Mouse (Mus musculus) liver, embryonic 15.5 days (tissue): ENCODE data around the gene Cln6. TPM values are rescaled to one million over a fixed set of nuclear protein-coding genes. Genes with fewer than 3 reads are reported as not detected.
"Not testable (repeated sequence)": the region's sequence is repeated elsewhere in the genome, so short reads cannot be mapped to it uniquely, and the experiment has no call there.

ENCODE experiments used
- ATAC-seq: fragments of 200-750 bp; cut with Nextera tagmentation; 2 replicates; pipeline ENCODE4 v1.8.0; 2017; ENCODE audit warnings: moderate number of reproducible peaks, mild to moderate bottlenecking, moderate library complexity; ENCODE audit not compliant: insufficient read depth
- H3K27ac ChIP-seq: fragments of 300-500 bp; sonication (generic); replicated peaks from 2 replicates; pipeline ENCODE4 v1.5.1; 2015; ENCODE audit warnings: mild to moderate bottlenecking, inconsistent platforms
- H3K27me3 ChIP-seq: fragments of 300-500 bp; sonication (generic); 2 replicates; pipeline ENCODE4 v1.6.1; 2015; ENCODE audit warnings: mild to moderate bottlenecking, inconsistent platforms
- H3K36me3 ChIP-seq: fragments of 300-500 bp; sonication (generic); replicated peaks from 2 replicates; pipeline ENCODE4 v1.6.1; 2015; ENCODE audit warnings: moderate library complexity, mild to moderate bottlenecking, inconsistent platforms
- H3K4me1 ChIP-seq: fragments of 300-500 bp; sonication (generic); replicated peaks from 2 replicates; pipeline ENCODE4 v1.6.1; 2015; ENCODE audit warnings: inconsistent platforms
- H3K4me2 ChIP-seq: fragments of 300-500 bp; sonication (generic); 2 replicates; pipeline ENCODE4 v1.6.1; 2015; ENCODE audit warnings: moderate library complexity, mild to moderate bottlenecking, inconsistent platforms
- H3K4me3 ChIP-seq: fragments of 300-500 bp; sonication (generic); replicated peaks from 2 replicates; pipeline ENCODE4 v1.5.1; 2015; ENCODE audit warnings: mild to moderate bottlenecking, inconsistent platforms
- H3K9ac ChIP-seq: fragments of 300-500 bp; sonication (generic); 2 replicates; pipeline ENCODE4 v1.6.1; 2015; ENCODE audit warnings: moderate library complexity, mild to moderate bottlenecking, inconsistent platforms
- H3K9me3 ChIP-seq: fragments of 300-500 bp; sonication (generic); replicated peaks from 2 replicates; pipeline ENCODE4 v1.6.1; 2016; ENCODE audit warnings: inconsistent platforms
- WGBS: fragments of 180-500 bp; shearing (Covaris S2); methylation state at CpG from one replicate; pipeline ENCODE4 v1.1.7; 2015; ENCODE audit warnings: mixed read lengths; ENCODE audit not compliant: insufficient replicate concordance; 5-methylcytosine and 5-hydroxymethylcytosine counted together
- polyA plus RNA-seq: library from polyadenylated mRNA; unstranded; fragments of >200 nt; fragmentation: Nextera tagmentation; extraction: Ambion mirVana; gene quantifications from 2 replicates; pipeline ENCODE4 v1.2.1, GENCODE M21; 2015

Gene Cln6
- polyA plus RNA-seq, 1 experiment from 2014 or later: 14.3 TPM

DNA sequence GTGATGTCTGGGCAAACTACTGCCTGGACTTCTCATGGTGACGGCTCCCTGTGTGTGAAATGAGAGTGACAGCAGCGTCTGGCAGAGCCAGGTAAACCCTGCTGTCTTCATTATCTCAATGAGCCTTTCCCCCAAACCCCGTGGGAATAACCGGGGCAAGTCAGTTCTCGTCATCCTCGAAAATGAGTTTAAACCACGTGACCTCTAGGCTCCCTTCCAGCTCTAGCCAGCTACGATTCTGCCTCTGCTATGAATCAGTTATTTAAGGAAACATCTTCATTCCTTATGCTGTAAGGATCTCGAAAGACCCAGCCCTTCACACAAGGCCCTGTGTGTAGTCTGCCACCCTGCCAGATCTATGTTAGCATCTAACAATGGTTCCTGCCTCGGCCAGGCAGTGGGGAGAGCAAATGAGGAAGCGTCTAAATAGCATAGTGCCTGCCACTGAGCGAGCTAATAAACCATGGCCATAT lies 21.4 kb upstream of the Cln6 start:
- H3K9me3 ChIP-seq: no peaks in the 10 kb centered on the region
- H3K9ac ChIP-seq: no peak overlapping the region
- no peak overlapping the region for H3K27ac ChIP-seq
- no peaks in the 10 kb centered on the region for H3K36me3 ChIP-seq
- no peak for ATAC-seq
- H3K4me1 ChIP-seq: peaks cover 12% of the 10 kb centered on the region
- WGBS: 49% methylated on average over 12 of the region's 12 CpGs
- no peak overlapping the region for H3K4me3 ChIP-seq
- no peak overlapping the region for H3K4me2 ChIP-seq
- no peaks in the 10 kb centered on the region for H3K27me3 ChIP-seq

DNA sequence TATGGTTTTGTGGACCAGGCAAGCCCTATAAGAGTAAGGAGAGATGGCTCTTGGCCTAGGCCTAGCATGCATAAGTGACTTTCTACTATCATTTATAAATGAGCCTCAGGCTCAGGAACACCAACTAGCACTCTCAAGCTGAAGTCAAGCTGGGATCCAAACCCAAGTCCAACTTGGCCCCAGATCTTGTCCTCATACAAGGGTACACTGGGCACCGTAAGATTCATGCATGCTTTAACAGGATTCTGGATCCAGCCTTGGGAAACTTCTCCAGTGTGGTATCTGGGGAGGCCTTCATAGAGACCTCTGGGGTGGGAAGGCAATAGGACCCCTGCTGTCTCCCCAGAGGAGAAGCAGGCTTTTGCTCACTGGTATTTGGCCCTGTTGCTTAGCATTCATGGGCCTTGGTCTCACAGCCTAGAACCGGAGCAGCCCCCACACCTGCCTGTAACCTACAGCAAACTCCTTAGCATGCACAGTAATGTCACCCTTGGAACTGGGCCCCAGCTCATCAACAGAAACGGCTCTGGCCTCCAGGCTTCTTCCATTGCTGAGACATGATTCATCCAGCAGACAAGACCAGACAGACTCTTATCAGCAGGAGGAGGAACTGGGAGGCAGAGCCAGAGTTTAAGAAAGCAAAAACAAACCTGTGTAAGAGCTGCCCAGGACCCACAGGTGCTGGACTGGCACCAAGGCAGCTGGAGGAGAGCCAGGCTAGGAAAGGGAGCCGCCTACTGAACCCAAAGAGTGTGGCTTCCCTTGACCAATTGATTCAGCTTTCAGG lies 20.6 kb upstream of the Cln6 start:
- no peak for ATAC-seq
- no peak overlapping the region for H3K27ac ChIP-seq
- no peak overlapping the region for H3K9ac ChIP-seq
- WGBS: 60% methylated on average over 4 of the region's 4 CpGs
- H3K4me1 ChIP-seq: peaks cover 5% of the 10 kb centered on the region; the same call in 1 of the 2 replicates
- no peak overlapping the region for H3K4me2 ChIP-seq
- no peaks in the 10 kb centered on the region for H3K36me3 ChIP-seq
- H3K9me3 ChIP-seq: no peaks in the 10 kb centered on the region
- no peak overlapping the region for H3K4me3 ChIP-seq
- H3K27me3 ChIP-seq: no peaks in the 10 kb centered on the region

DNA sequence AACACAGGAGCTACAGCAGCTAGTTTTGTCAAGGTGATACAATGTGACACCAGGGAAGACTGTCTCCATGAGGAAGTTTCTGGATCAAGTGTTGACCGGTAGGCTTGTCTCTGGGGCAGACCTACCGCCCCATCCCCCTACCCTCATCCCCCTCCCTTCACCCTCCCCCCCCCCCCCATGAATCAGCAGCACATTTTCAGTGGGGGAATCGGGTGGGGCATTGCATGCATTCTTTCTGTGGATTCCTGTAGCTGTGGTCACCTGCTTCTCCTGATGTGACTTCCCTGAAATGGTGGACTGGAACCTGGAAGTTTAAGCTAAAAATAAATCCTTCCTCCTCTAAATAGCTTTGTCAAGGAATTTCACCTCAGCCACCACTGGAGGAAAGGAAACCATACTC lies 19.1 kb upstream of the Cln6 start:
- no peak overlapping the region for H3K4me3 ChIP-seq
- no peak overlapping the region for H3K4me2 ChIP-seq
- no peaks in the 10 kb centered on the region for H3K27me3 ChIP-seq
- H3K4me1 ChIP-seq: 0 out of 2 replicates have a peak, but pooled peaks cover 5% of the 10 kb centered on the region
- H3K36me3 ChIP-seq: no peaks in the 10 kb centered on the region
- 57% methylated on average over 3 of the region's 3 CpGs for WGBS
- no peak for ATAC-seq
- H3K27ac ChIP-seq: no peak overlapping the region
- H3K9ac ChIP-seq: no peak overlapping the region
- H3K9me3 ChIP-seq: no peaks in the 10 kb centered on the region

DNA sequence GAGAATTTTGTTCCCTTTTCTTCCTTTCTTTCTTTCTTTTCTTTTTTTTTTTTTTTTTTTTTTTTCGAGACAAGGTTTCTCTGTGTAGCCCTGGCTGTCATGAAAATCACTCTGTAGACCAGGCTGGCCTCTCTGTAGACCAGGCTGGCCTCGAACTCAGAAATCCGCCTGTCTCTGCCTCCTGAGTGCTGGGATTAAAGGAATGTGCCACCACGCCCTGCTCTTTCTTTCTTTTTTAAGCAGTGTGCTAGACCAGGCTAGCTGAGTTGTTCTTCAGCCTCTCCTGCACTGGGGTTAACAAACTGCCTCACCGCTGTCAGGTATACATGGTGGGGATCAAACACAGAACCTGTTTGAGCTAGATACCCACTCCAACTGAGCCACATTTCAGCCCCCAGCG lies 18.7 kb upstream of the Cln6 start:
- WGBS: 64% methylated on average over 6 of the region's 6 CpGs

DNA sequence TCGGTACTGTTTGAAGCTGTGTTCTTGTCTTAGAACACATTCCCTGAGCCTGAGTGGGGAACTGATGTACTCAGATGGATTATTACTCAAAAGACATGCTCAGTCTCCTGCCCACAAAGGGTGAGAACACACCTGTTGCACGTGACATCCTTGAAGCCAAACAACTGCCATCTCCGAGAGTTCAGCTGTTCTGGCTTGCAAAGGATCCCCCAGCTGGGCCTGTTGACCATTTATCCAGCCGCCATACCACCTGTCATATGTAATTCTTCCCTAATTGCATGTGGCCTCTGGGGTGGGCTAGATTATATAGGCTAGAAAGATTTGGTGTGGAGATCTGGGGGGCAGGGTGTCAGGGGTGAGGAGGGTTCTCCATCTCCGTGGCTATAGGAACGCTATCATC lies 17.8 kb upstream of the Cln6 start:
- no peak overlapping the region for H3K9ac ChIP-seq
- H3K4me2 ChIP-seq: no peak overlapping the region
- no peaks in the 10 kb centered on the region for H3K9me3 ChIP-seq
- H3K27me3 ChIP-seq: no peaks in the 10 kb centered on the region
- no peak for ATAC-seq
- no peak overlapping the region for H3K27ac ChIP-seq
- 70% methylated on average over 6 of the region's 6 CpGs for WGBS
- no peak overlapping the region for H3K4me3 ChIP-seq
- H3K36me3 ChIP-seq: no peaks in the 10 kb centered on the region
- peaks cover 7% of the 10 kb centered on the region for H3K4me1 ChIP-seq

More for the DNA sequence above, 18.7 kb upstream of the Cln6 start:
- H3K4me2 ChIP-seq, H3K27ac ChIP-seq, H3K4me1 ChIP-seq, H3K9ac ChIP-seq, H3K9me3 ChIP-seq, H3K27me3 ChIP-seq, H3K4me3 ChIP-seq, ATAC-seq, H3K36me3 ChIP-seq: not testable (repeated sequence)

DNA sequence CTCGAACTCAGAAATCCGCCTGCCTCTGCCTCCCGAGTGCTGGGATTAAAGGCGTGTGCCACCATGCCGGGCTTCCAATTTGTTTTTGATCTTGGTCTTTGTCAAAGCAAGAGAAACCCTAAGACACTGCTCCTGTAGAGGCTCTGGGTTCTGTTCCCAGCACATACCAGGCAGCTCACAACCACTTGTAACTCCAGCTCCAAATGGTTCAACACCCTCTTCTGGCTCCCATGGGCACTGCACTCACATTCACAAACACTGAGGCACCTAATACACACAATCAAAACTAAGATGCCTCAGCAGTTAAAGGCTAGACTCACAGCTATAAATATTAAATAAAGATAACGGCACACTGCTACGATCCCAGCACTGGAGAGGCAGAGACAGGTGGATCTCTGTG lies 16.8 kb upstream of the Cln6 start:
- Histone ChIP-seq H3K27me3 (no peaks in the 10 kb centered on the region), H3K4me3 (no peak overlapping the region), H3K9me3 (no peaks in the 10 kb centered on the region), H3K9ac (no peak overlapping the region), H3K4me1 (peaks cover 17% of the 10 kb centered on the region), H3K36me3 (no peaks in the 10 kb centered on the region), H3K4me2 (no peak overlapping the region), H3K27ac (no peak overlapping the region)
- WGBS: 88% methylated on average over 7 of the region's 7 CpGs
- no peak for ATAC-seq

DNA sequence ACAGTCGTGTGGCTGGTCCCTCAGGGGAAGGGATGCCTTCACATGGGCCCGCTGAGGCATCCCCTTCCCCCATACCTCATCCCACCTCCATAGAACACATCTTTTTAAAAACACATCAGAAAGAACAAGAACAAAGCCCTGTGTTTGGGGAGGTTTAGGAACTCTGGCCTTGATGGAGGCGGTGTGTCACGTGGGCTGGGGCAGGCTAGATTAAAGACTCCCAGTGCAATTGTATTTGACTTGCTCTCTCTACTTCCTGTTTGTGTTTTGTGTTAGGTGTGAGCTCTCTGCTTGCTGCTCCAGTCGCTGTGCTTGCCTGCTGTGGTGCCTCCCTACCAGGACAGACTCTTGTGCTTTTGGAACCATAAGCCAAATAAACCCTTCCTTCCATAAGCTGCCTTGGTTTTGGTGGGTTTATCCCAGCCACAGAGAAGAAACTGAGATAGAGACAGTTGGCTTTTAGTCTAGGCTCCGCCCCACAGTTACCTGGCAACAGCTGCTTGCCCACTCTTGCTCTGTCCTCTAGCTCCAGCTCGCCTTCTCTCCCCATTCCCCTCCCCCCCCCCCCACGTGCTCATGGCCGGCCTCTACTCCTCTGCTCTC lies 12.7 kb upstream of the Cln6 start:
- Histone ChIP-seq H3K4me1 (peaks cover 40% of the 10 kb centered on the region), H3K9me3 (no peaks in the 10 kb centered on the region), H3K9ac (no peak overlapping the region), H3K4me3 (no peak overlapping the region), H3K27me3 (no peaks in the 10 kb centered on the region), H3K36me3 (no peaks in the 10 kb centered on the region), H3K4me2 (peak overlapping the region; percentile 25; the same call in 1 of the 2 replicates), H3K27ac (0 out of 2 replicates have a peak overlapping the region, but pooled peaks have one; percentile 45)
- 30% methylated on average over 8 of the region's 9 CpGs for WGBS
- ATAC-seq: no peak

DNA sequence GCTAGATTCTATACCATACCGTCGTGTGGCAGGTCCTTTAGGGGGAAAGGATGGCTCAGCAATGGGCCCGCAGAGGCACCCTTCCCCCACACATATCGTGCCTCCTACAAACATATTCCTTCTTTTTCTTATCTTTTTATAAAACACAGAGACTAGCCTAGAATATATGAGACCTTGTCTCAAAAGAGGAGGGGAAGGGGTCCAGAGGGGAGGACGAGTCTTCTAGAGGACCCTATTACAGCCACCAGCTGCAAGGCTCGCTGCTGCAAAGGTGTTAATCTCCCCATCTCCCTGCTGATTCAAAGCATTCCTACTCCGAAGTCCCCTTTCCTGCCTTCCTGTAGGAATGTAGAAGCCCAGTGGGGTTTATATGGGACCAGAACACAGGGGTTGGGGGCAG lies 12.1 kb upstream of the Cln6 start:
- Histone ChIP-seq H3K9me3 (no peaks in the 10 kb centered on the region), H3K4me1 (peaks cover 40% of the 10 kb centered on the region), H3K27ac (no peak overlapping the region), H3K36me3 (no peaks in the 10 kb centered on the region), H3K4me3 (no peak overlapping the region), H3K9ac (no peak overlapping the region), H3K27me3 (no peaks in the 10 kb centered on the region), H3K4me2 (peak overlapping the region; percentile 25; the same call in 1 of the 2 replicates)
- ATAC-seq: no peak
- 29% methylated on average over 7 of the region's 7 CpGs for WGBS

DNA sequence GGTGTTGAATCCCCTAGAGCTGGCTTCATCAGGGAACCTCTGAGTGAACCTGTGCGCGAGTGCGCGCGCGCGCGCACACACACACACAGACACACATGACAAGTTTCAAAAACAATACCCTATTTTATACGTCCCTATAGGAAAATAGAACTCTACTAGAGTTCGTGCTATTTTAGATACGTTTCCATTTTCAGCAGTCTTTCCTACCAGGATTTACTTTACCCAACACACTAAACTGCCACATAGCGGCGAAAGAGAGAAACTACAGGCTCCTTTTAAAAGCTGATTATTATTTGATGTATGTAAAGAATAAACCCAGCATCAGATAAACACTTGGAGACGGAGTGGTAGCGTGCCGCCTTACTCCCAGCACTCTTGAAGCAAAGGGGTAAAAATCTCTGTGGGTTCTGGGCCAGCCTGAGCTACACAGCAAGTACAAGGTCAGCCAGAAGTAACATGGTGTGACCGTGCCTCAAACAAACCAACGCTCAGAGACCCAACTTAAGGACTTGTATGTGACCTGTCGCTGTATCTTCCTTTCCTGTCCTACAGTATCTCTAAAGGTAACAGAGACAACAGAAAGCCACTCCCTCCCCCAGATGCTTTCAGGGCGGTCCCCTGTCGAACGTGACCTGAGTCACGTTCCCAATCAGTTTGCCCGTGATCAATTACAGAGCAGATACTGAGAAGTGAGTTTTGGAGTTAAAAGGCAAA lies 10.5 kb upstream of the Cln6 start:
- Histone ChIP-seq H3K4me2 (peak overlapping the region; percentile 84), H3K4me3 (peak overlapping the region; percentile 48), H3K27ac (peak overlapping the region; percentile 75), H3K27me3 (no peaks in the 10 kb centered on the region), H3K9ac (peak overlapping the region; percentile 35), H3K4me1 (peaks cover 40% of the 10 kb centered on the region), H3K9me3 (no peaks in the 10 kb centered on the region), H3K36me3 (no peaks in the 10 kb centered on the region)
- 5% methylated on average over 24 of the region's 24 CpGs for WGBS
- ATAC-seq: peak; percentile 45

DNA sequence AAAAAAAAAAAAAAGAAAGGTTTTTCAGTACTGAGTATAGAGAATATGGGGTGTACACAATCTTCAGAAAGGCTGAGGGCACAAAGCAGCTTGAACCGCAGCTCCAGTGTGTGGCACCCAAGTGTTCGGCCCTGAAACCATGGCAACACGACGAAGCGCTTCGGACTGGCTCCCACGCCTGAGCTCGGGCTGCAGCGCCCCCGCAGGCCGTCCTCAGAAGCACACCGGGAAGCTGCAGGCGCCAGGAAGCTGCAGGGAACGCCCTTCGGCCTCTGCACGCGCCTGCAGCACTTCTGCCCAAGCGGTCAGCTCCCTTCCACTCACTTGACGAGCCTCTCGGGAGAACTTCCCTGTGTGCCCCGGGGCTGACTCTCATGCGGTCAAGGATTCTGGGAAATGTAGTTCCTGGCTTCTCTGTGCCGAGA lies 9.9 kb upstream of the Cln6 start:
- Histone ChIP-seq H3K27ac (no peak overlapping the region), H3K27me3 (no peaks in the 10 kb centered on the region), H3K4me1 (peaks cover 40% of the 10 kb centered on the region), H3K9me3 (no peaks in the 10 kb centered on the region), H3K4me2 (peak overlapping the region; percentile 84), H3K9ac (peak overlapping the region; percentile 35; the same call in 1 of the 2 replicates), H3K36me3 (no peaks in the 10 kb centered on the region), H3K4me3 (peak overlapping the region; percentile 48)
- WGBS: under 1% methylated on average over 23 of the region's 23 CpGs
- ATAC-seq: peak; percentile 83

DNA sequence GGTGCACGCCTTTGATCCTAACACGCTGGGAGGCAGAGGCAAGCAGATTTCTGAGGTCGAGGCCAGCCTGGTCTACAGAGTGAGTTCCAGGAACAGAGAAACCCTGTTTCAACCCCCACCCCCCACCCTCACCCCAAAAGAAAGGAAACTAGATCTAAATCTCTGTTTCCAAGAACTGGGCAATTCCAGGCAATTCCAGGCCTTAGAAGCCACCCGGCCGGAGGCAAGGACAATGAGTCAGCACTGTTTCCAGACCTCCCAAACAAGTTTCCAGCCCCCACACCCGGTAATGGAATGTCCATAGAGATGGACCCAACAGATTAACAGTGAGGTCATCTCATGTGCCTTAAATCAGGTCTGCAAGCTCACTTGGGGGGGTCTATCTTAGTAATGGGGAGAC lies 8.7 kb upstream of the Cln6 start:
- Histone ChIP-seq H3K4me3 (no peak overlapping the region), H3K9ac (no peak overlapping the region), H3K36me3 (no peaks in the 10 kb centered on the region), H3K4me2 (no peak overlapping the region), H3K4me1 (peaks cover 39% of the 10 kb centered on the region), H3K27me3 (no peaks in the 10 kb centered on the region), H3K9me3 (no peaks in the 10 kb centered on the region), H3K27ac (no peak overlapping the region)
- 64% methylated on average over 6 of the region's 6 CpGs for WGBS
- no peak for ATAC-seq
